Mouse (Mus musculus) bone marrow, adult 2 months (tissue): Measurements from ENCODE around the gene Dlgap1.

Experiments used
- CTCF ChIP-seq: fragments of 200-500 bp; IDR thresholded peaks from 2 replicates; pipeline ENCODE4 v1.5.1; 2011; ENCODE audit warnings: low read length, control low read depth; ENCODE audit not compliant: control insufficient read depth, insufficient read depth
- POLR2A ChIP-seq: fragments of 200-500 bp; IDR thresholded peaks from 2 replicates; pipeline ENCODE4 v1.6.1; 2011; ENCODE audit warnings: low read depth, mild to moderate bottlenecking, control low read depth, low read length, borderline replicate concordance; ENCODE audit not compliant: control insufficient read depth

DNA sequence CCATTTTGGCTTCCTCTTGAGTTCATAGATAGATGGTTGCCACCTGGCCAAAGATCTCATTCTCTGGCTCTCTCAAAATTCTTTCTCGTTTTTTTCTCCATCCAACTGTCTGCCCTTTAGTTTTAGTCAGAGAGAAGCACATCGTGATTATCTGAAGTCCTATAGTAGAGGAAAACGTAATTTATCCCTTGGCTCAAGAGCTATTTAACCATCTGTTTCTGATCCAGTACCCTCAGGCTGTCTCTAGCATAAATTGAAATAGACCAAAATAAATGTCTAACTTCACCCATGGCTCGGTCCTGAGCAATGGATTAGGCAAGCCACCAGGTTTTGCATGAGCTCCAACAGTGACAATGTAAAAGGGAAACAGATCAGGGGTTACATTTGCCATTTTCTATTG lies 287.5 kb downstream of the Dlgap1 start:
- TF ChIP-seq CTCF (no peak), POLR2A (no peak)
